Mouse (Mus musculus) kidney, adult 8-10 months (tissue): ENCODE data around the gene Lrrc8b.

Source experiments
- DNase-seq, 2 experiments: peaks; one replicate each; pipeline ENCODE4 v3.0.0; 2022

The Lrrc8b gene

GRCm38 (mm10) chr5:105415198-105415791, at the start of gene Lrrc8b:
TSS of gene Lrrc8b (plus strand) at chr5:105415775.
- peak; percentile 77 to 80 for DNase-seq

GRCm38 (mm10) chr5:105381482-105381881, 34.1 kb upstream of the Lrrc8b start:
- DNase-seq: no peak

GRCm38 (mm10) chr5:105390346-105390745, 25.2 kb upstream of the Lrrc8b start:
- DNase-seq: no peak

- DNase-seq: no peak
Observed at GRCm38 (mm10) chr5:105393731-105394130, 21.8 kb upstream of the Lrrc8b start.

GRCm38 (mm10) chr5:105395188-105395587, 20.4 kb upstream of the Lrrc8b start:
- no peak for DNase-seq

- DNase-seq: no peak
Observed at GRCm38 (mm10) chr5:105398966-105399365, 16.6 kb upstream of the Lrrc8b start.

GRCm38 (mm10) chr5:105399631-105400423, 15.7 kb upstream of the Lrrc8b start:
- peak; percentile 57 to 82 for DNase-seq

GRCm38 (mm10) chr5:105400424-105401375, 14.9 kb upstream of the Lrrc8b start:
- no peak for DNase-seq

GRCm38 (mm10) chr5:105401536-105401935, 14.0 kb upstream of the Lrrc8b start:
- DNase-seq: no peak

- peak; percentile 35 to 86 for DNase-seq
Observed at GRCm38 (mm10) chr5:105404961-105405360, 10.6 kb upstream of the Lrrc8b start.

- no peak for DNase-seq
Observed at GRCm38 (mm10) chr5:105407661-105408060, 7.9 kb upstream of the Lrrc8b start.

- DNase-seq: no peak
Observed at GRCm38 (mm10) chr5:105409092-105409491, 6.5 kb upstream of the Lrrc8b start.

- no peak for DNase-seq
Observed at GRCm38 (mm10) chr5:105410521-105411293, 4.9 kb upstream of the Lrrc8b start.

GRCm38 (mm10) chr5:105411294-105411570, 4.3 kb upstream of the Lrrc8b start:
- DNase-seq: no peak

- no peak for DNase-seq
Observed at GRCm38 (mm10) chr5:105411768-105412167, 3.8 kb upstream of the Lrrc8b start.

GRCm38 (mm10) chr5:105412634-105413033, 2.9 kb upstream of the Lrrc8b start:
- DNase-seq: no peak

GRCm38 (mm10) chr5:105414341-105415120, 1.0 kb upstream of the Lrrc8b start:
- no peak for DNase-seq

- DNase-seq: peak; percentile 35 to 65
Observed at GRCm38 (mm10) chr5:105415951-105416675, 538 bp downstream of the Lrrc8b start.

GRCm38 (mm10) chr5:105417217-105417616, 1.6 kb downstream of the Lrrc8b start:
- DNase-seq: no peak

- DNase-seq: no peak
Observed at GRCm38 (mm10) chr5:105418364-105418763, 2.8 kb downstream of the Lrrc8b start.

GRCm38 (mm10) chr5:105418851-105419250, 3.3 kb downstream of the Lrrc8b start:
- DNase-seq: peak; percentile 19 to 58
